Mouse (Mus musculus): ENCODE measurements around the gene Slirp. TPM values are rescaled to one million over a fixed set of nuclear protein-coding genes. Genes with fewer than 3 reads are reported as not detected.
"Not testable (repeated sequence)": the region's sequence is repeated elsewhere in the genome, so short reads cannot be mapped to it uniquely, and the experiment has no call there.

The Slirp gene
- polyA plus RNA-seq, 1 experiment: 82.7 TPM

- 80% methylated on average over 3 of the region's 3 CpGs for WGBS
- DNase-seq: no peak
- Histone ChIP-seq H3K4me1 (ENCODE audit: control insufficient read depth, insufficient read depth, low read length) (peaks cover 3% of the 10 kb centered on the region), H3K27me3 (ENCODE audit: control insufficient read depth, insufficient read depth, low read length) (no peaks in the 10 kb centered on the region), H3K4me3 (replicated peaks; ENCODE audit: insufficient read depth, low read depth, low read length) (no peak overlapping the region), H3K27ac (ENCODE audit: insufficient read depth, low read length) (no peak overlapping the region)
- TF ChIP-seq POLR2A (IDR thresholded peaks at IDR 0.05; ENCODE audit: borderline replicate concordance, insufficient read depth, low read length): no peak
- TF ChIP-seq CTCF (IDR thresholded peaks at IDR 0.05; ENCODE audit: borderline replicate concordance, insufficient read depth, low read depth, low read length): no peak
Observed at GRCm38 (mm10) chr12:87474756-87475155, 31.1 kb downstream of the Slirp start.

- not testable (repeated sequence) for H3K27ac ChIP-seq (ENCODE audit: insufficient read depth, low read length); H3K4me3 ChIP-seq (replicated peaks; ENCODE audit: insufficient read depth, low read depth, low read length); DNase-seq; H3K4me1 ChIP-seq (ENCODE audit: control insufficient read depth, insufficient read depth, low read length); H3K27me3 ChIP-seq (ENCODE audit: control insufficient read depth, insufficient read depth, low read length)
- WGBS: 70% methylated on average over 5 of the region's 5 CpGs
Observed at GRCm38 (mm10) chr12:87482482-87482881, 38.8 kb downstream of the Slirp start.

- not testable (repeated sequence) for H3K27me3 ChIP-seq (ENCODE audit: control insufficient read depth, insufficient read depth, low read length); DNase-seq; H3K27ac ChIP-seq (ENCODE audit: insufficient read depth, low read length); H3K4me3 ChIP-seq (replicated peaks; ENCODE audit: insufficient read depth, low read depth, low read length); H3K4me1 ChIP-seq (ENCODE audit: control insufficient read depth, insufficient read depth, low read length)
- 58% methylated on average over 2 of the region's 2 CpGs for WGBS
Observed at GRCm38 (mm10) chr12:87488683-87489082, 45.0 kb downstream of the Slirp start.

GRCm38 (mm10) chr12:87494421-87494820 is 50.7 kb downstream of the Slirp start, which contains the start of gene Gm5788:
Gm5788 (plus strand) TSS chr12:87494721.
- not testable (repeated sequence) for H3K27me3 ChIP-seq (ENCODE audit: control insufficient read depth, insufficient read depth, low read length); H3K4me3 ChIP-seq (replicated peaks; ENCODE audit: insufficient read depth, low read depth, low read length); H3K27ac ChIP-seq (ENCODE audit: insufficient read depth, low read length); DNase-seq; H3K4me1 ChIP-seq (ENCODE audit: control insufficient read depth, insufficient read depth, low read length)
- 34% methylated on average over 3 of the region's 3 CpGs for WGBS

Other genes with a start within 250 kb of the Slirp start
- 1.9 and 2.0 TPM in 2 replicates for gene Samd15, start 244.2 kb upstream of the Slirp start, polyA plus RNA-seq (2012; rRNA removed)
- gene Tmed8, start 243.4 kb upstream of the Slirp start, polyA plus RNA-seq (2012; rRNA removed): 22.1 and 23.5 TPM in 2 replicates
- 1.5 and 2.0 TPM in 2 replicates for gene Noxred1, start 205.2 kb upstream of the Slirp start, polyA plus RNA-seq (2012; rRNA removed)
- gene Vipas39, start 177.6 kb upstream of the Slirp start, polyA plus RNA-seq (2012; rRNA removed): 58.2 and 60.3 TPM in 2 replicates
- 238 and 246 TPM in 2 replicates for gene Ahsa1, start 177.4 kb upstream of the Slirp start, polyA plus RNA-seq (2012; rRNA removed)
- gene Ism2, start 144.2 kb upstream of the Slirp start, polyA plus RNA-seq (2012; rRNA removed): 0.21 and 0.26 TPM in 2 replicates
- gene Sptlc2, start 55.5 kb upstream of the Slirp start, polyA plus RNA-seq (2012; rRNA removed): 23.3 and 25.2 TPM in 2 replicates
- 18.3 and 22.0 TPM in 2 replicates for gene Alkbh1, start 121 bp downstream of the Slirp start, polyA plus RNA-seq (2012; rRNA removed)
- gene Snw1, start 28.4 kb downstream of the Slirp start, polyA plus RNA-seq (2012; rRNA removed): 46.3 and 50.7 TPM in 2 replicates
- not detected in 2 replicates for gene Gm5788, start 50.8 kb downstream of the Slirp start, polyA plus RNA-seq (2012; rRNA removed)
- gene Gm8300, start 70.4 kb downstream of the Slirp start, polyA plus RNA-seq (2012; rRNA removed): not detected in 2 replicates
- not detected in 2 replicates for gene Oog1, start 158.8 kb downstream of the Slirp start, polyA plus RNA-seq (2012; rRNA removed)
- not detected in 2 replicates for gene Gm4027, start 175.0 kb downstream of the Slirp start, polyA plus RNA-seq (2012; rRNA removed)
- gene Gm16381, start 200.7 kb downstream of the Slirp start, polyA plus RNA-seq (2012; rRNA removed): not detected in 2 replicates

Measured in cerebellum, adult 2 months (tissue).